Mouse (Mus musculus) hindbrain, embryonic 10.5 days (tissue): ENCODE measurements around the gene Dynlrb1. TPM values are rescaled to one million over a fixed set of nuclear protein-coding genes. Genes with fewer than 3 reads are reported as not detected.

Experiments
- DNase-seq: peaks from one replicate; pipeline ENCODE4 v3.0.0-alpha.2; 2017; ENCODE audit warnings: low spot score
- H3K27ac ChIP-seq: fragments of 300-500 bp; sonication (generic); 2 replicates; pipeline ENCODE4 v1.5.1; 2016; ENCODE audit warnings: mild to moderate bottlenecking, moderate library complexity
- H3K27me3 ChIP-seq: fragments of 300-500 bp; sonication (generic); 2 replicates; pipeline ENCODE4 v1.6.1; 2016; ENCODE audit warnings: mild to moderate bottlenecking; ENCODE audit not compliant: poor library complexity, insufficient read depth, severe bottlenecking
- H3K36me3 ChIP-seq: fragments of 300-500 bp; sonication (generic); 2 replicates; pipeline ENCODE4 v1.6.1; 2016; ENCODE audit warnings: mild to moderate bottlenecking, moderate library complexity
- H3K4me1 ChIP-seq: fragments of 300-500 bp; sonication (generic); replicated peaks from 2 replicates; pipeline ENCODE4 v1.6.1; 2016; ENCODE audit warnings: mild to moderate bottlenecking
- H3K4me3 ChIP-seq: fragments of 300-500 bp; sonication (generic); 2 replicates; pipeline ENCODE4 v1.5.1; 2016; ENCODE audit warnings: mild to moderate bottlenecking, moderate library complexity
- H3K9me3 ChIP-seq: fragments of 300-500 bp; sonication (generic); 2 replicates; pipeline ENCODE4 v1.6.1; 2016; ENCODE audit warnings: mild to moderate bottlenecking, moderate library complexity
- WGBS: fragments of 180-500 bp; shearing (Covaris S2); methylation state at CpG from one replicate; pipeline ENCODE4 v1.1.7; 2016; 5-methylcytosine and 5-hydroxymethylcytosine counted together
- polyA plus RNA-seq: library from polyadenylated mRNA; unstranded; fragments of >200 nt; fragmentation: Nextera tagmentation; extraction: Ambion mirVana; gene quantifications from 2 replicates; pipeline ENCODE4 v1.2.1, GENCODE M21; 2016

Gene Dynlrb1
- polyA plus RNA-seq, 1 experiment from 2014 or later: 519 TPM

GRCm38 (mm10) chr2:155287456-155288250 lies 51.3 kb downstream of the Dynlrb1 start:
- no peaks in the 10 kb centered on the region for H3K4me1 ChIP-seq
- no peak overlapping the region for H3K27ac ChIP-seq
- no peaks in the 10 kb centered on the region for H3K27me3 ChIP-seq
- H3K9me3 ChIP-seq: no peaks in the 10 kb centered on the region
- H3K4me3 ChIP-seq: no peak overlapping the region
- 88% methylated on average over 4 of the region's 4 CpGs for WGBS
- peaks cover 78% of the 10 kb centered on the region for H3K36me3 ChIP-seq
- no peak for DNase-seq

DNA sequence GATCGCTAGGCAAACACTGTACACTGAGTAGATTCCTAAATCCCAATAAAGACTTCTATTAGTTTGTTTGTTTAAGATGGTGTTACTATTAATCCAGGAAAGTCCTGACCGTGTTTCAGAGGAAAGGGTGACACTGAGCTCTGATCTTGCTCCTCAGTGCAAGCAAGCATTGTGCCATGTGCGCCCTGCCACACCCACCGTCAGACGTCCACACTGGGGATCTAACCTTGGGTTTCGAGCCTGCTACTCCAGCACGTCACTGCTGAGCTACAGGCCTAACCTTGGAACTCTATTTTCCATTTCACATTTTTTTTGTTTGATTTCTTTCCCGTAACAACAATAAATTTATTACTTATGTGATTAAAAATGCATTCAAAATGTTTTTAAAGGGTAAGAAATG lies 53.7 kb downstream of the Dynlrb1 start:
- Histone ChIP-seq H3K4me1 (no peaks in the 10 kb centered on the region), H3K9me3 (no peaks in the 10 kb centered on the region), H3K36me3 (peaks cover 80% of the 10 kb centered on the region), H3K27me3 (no peaks in the 10 kb centered on the region), H3K27ac (no peak overlapping the region), H3K4me3 (no peak overlapping the region)
- no peak for DNase-seq
- WGBS: 92% methylated on average over 8 of the region's 8 CpGs

DNA sequence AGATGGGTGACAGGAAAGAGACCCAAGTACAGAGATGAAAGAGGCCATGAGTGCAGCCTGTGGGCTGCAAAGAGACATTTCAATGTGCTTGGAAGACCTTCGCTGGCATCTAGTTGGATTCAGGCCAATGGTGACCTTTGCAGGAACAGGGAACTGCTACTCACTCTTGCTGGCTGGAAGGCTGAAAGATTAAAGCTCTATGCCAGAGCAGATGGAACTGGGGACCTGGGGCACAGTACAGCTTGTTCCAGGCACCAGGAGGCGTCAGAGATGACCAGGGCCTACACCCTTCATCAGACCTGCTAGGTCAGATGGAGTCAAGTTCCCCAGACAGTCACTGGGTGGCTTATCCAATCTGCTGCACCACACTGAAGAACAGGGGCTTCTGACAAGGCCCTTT lies 57.0 kb downstream of the Dynlrb1 start:
- Histone ChIP-seq H3K9me3 (no peaks in the 10 kb centered on the region), H3K27ac (no peak overlapping the region), H3K27me3 (no peaks in the 10 kb centered on the region), H3K4me3 (no peak overlapping the region), H3K36me3 (peaks cover 99% of the 10 kb centered on the region), H3K4me1 (no peaks in the 10 kb centered on the region)
- WGBS: 94% methylated on average over 2 of the region's 2 CpGs
- DNase-seq: no peak

- no peak for DNase-seq
- H3K4me3 ChIP-seq: no peak overlapping the region
- no peaks in the 10 kb centered on the region for H3K9me3 ChIP-seq
- WGBS: 92% methylated on average over 4 of the region's 4 CpGs
- H3K36me3 ChIP-seq: peaks cover 100% of the 10 kb centered on the region
- no peak overlapping the region for H3K27ac ChIP-seq
- no peaks in the 10 kb centered on the region for H3K27me3 ChIP-seq
- no peaks in the 10 kb centered on the region for H3K4me1 ChIP-seq
These were observed 57.6 kb downstream of the Dynlrb1 start for GRCm38 (mm10) chr2:155293946-155294345.

DNA sequence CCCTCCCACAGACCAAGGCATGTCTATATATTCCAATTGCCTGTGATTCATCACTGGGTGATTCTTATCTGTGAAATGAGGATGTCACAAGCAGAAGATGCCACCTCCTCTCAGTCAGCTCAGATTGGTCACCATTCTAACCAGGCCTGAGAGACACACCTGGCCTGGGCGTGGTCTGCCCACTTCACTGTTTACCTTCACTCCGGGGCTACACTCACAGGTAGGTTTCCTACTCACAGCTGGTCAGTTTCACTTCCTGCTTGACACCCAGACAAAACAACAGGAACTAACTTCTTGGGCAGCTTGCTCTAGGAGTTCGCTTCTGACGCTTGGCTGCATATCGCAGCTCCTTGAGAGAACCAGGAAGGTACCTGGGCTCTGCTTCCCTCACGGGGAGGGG lies 59.1 kb downstream of the Dynlrb1 start:
- no peaks in the 10 kb centered on the region for H3K27me3 ChIP-seq
- peaks cover 100% of the 10 kb centered on the region for H3K36me3 ChIP-seq
- no peak overlapping the region for H3K27ac ChIP-seq
- H3K9me3 ChIP-seq: no peaks in the 10 kb centered on the region
- WGBS: 92% methylated on average over 6 of the region's 6 CpGs
- no peaks in the 10 kb centered on the region for H3K4me1 ChIP-seq
- no peak for DNase-seq
- no peak overlapping the region for H3K4me3 ChIP-seq

GRCm38 (mm10) chr2:155299563-155299962 lies 63.2 kb downstream of the Dynlrb1 start:
- DNase-seq: no peak
- no peaks in the 10 kb centered on the region for H3K4me1 ChIP-seq
- no peak overlapping the region for H3K27ac ChIP-seq
- H3K36me3 ChIP-seq: peaks cover 82% of the 10 kb centered on the region
- 90% methylated on average over 4 of the region's 4 CpGs for WGBS
- no peak overlapping the region for H3K4me3 ChIP-seq
- H3K9me3 ChIP-seq: no peaks in the 10 kb centered on the region
- no peaks in the 10 kb centered on the region for H3K27me3 ChIP-seq

Other genes with a start within 250 kb of the Dynlrb1 start
- 0.14 and 0.31 TPM in 2 replicates for gene Gm14226, start 218.3 kb upstream of the Dynlrb1 start, polyA plus RNA-seq
- gene Ahcy, start 162.0 kb upstream of the Dynlrb1 start, polyA plus RNA-seq: 85.0 and 105 TPM in 2 replicates
- gene Itch, start 103.0 kb upstream of the Dynlrb1 start, polyA plus RNA-seq: 50.9 and 55.8 TPM in 2 replicates
- 123 and 212 TPM in 2 replicates for gene Map1lc3a, start 39.8 kb downstream of the Dynlrb1 start, polyA plus RNA-seq
- gene Pigu, start 120.9 kb downstream of the Dynlrb1 start, polyA plus RNA-seq: 52.4 and 57.1 TPM in 2 replicates
- 56.9 and 104 TPM in 2 replicates for gene Trp53inp2, start 144.5 kb downstream of the Dynlrb1 start, polyA plus RNA-seq
- gene Ncoa6, start 237.4 kb downstream of the Dynlrb1 start, polyA plus RNA-seq: 19.2 and 22.4 TPM in 2 replicates